Mouse (Mus musculus): Measurements from ENCODE around the gene Dlst.

GRCm38 (mm10) chr12:85095859-85096258 is 14.8 kb upstream of the Dlst start:
- no peak for TF ChIP-seq USF1 (IDR thresholded peaks at IDR 0.05; ENCODE audit: low read depth)
- no peak for TF ChIP-seq TCF12 (IDR thresholded peaks at IDR 0.05; ENCODE audit: insufficient read depth, poor library complexity, severe bottlenecking)
- no peak for TF ChIP-seq POLR2A (IDR thresholded peaks at IDR 0.05; ENCODE audit: insufficient read length, low read depth)
- no peak for TF ChIP-seq MAX (IDR thresholded peaks at IDR 0.05; ENCODE audit: low read depth)
- no peak for TF ChIP-seq POLR2AphosphoS2 (IDR thresholded peaks at IDR 0.05; ENCODE audit: insufficient read length, low read depth)

Measured in myocyte (in vitro differentiated cells).